Mouse (Mus musculus) testis, adult 2 months (tissue): ENCODE measurements around the gene Spint4. TPM values are rescaled to one million over a fixed set of nuclear protein-coding genes. Genes with fewer than 3 reads are reported as not detected.
"Not testable (repeated sequence)": the region's sequence is repeated elsewhere in the genome, so short reads cannot be mapped to it uniquely, and the experiment has no call there.

Experiments used
- H3K27ac ChIP-seq: fragments of 200-500 bp; 2 replicates; pipeline ENCODE4 v1.5.1; 2012; ENCODE audit warnings: low read depth, low read length; ENCODE audit not compliant: control insufficient read depth, insufficient read depth
- H3K27me3 ChIP-seq: fragments of 200-500 bp; 2 replicates; pipeline ENCODE4 v1.6.1; 2012; ENCODE audit warnings: mild to moderate bottlenecking, low read length, moderate library complexity; ENCODE audit not compliant: control insufficient read depth, insufficient read depth
- H3K36me3 ChIP-seq: fragments of 200-500 bp; 2 replicates; pipeline ENCODE4 v1.6.1; 2012; ENCODE audit warnings: mild to moderate bottlenecking, low read length; ENCODE audit not compliant: control insufficient read depth, insufficient read depth
- H3K4me1 ChIP-seq: fragments of 200-500 bp; 2 replicates; pipeline ENCODE4 v1.6.1; 2012; ENCODE audit warnings: low read length; ENCODE audit not compliant: control insufficient read depth, insufficient read depth
- H3K4me3 ChIP-seq: fragments of 200-500 bp; 2 replicates; pipeline ENCODE4 v1.5.1; 2012; ENCODE audit warnings: low read depth, mild to moderate bottlenecking, low read length, moderate library complexity, mixed read lengths; ENCODE audit not compliant: control insufficient read depth
- CTCF ChIP-seq: fragments of 200-500 bp; IDR thresholded peaks from 2 replicates; pipeline ENCODE4 v1.5.1; 2012; ENCODE audit warnings: low read depth, mild to moderate bottlenecking, inconsistent platforms, low read length, moderate library complexity; ENCODE audit not compliant: control insufficient read depth, insufficient read depth, insufficient replicate concordance
- POLR2A ChIP-seq: fragments of 200-500 bp; IDR thresholded peaks from 2 replicates; pipeline ENCODE4 v1.6.1; 2012; ENCODE audit warnings: low read depth, mild to moderate bottlenecking, inconsistent platforms, low read length, moderate library complexity; ENCODE audit not compliant: control insufficient read depth
- polyA plus RNA-seq: library from polyadenylated mRNA; depleted of rRNA; stranded (reverse); fragments of >200 nt; gene quantifications from 2 replicates; pipeline ENCODE4 v1.2.3, GENCODE M21; 2012

The Spint4 gene
- polyA plus RNA-seq, 1 experiment: not detected

GRCm38 (mm10) chr2:164704235-164704634 is 5.9 kb downstream of the Spint4 start:
- Histone ChIP-seq H3K27ac (no peak overlapping the region), H3K4me1 (peaks cover 4% of the 10 kb centered on the region), H3K4me3 (no peak overlapping the region), H3K36me3 (no peaks in the 10 kb centered on the region), H3K27me3 (no peaks in the 10 kb centered on the region)
- TF ChIP-seq POLR2A (no peak), CTCF (no peak)

GRCm38 (mm10) chr2:164705328-164705727 is 7.0 kb downstream of the Spint4 start:
- Histone ChIP-seq H3K4me3 (no peak overlapping the region), H3K27ac (no peak overlapping the region), H3K36me3 (no peaks in the 10 kb centered on the region), H3K4me1 (peaks cover 4% of the 10 kb centered on the region), H3K27me3 (no peaks in the 10 kb centered on the region)
- no peak for TF ChIP-seq CTCF
- TF ChIP-seq POLR2A: no peak

GRCm38 (mm10) chr2:164705991-164706390 is 7.7 kb downstream of the Spint4 start:
- H3K4me3 ChIP-seq: no peak overlapping the region
- H3K4me1 ChIP-seq: peaks cover 4% of the 10 kb centered on the region
- no peaks in the 10 kb centered on the region for H3K27me3 ChIP-seq
- H3K36me3 ChIP-seq: no peaks in the 10 kb centered on the region
- TF ChIP-seq CTCF (no peak), POLR2A (no peak)
- H3K27ac ChIP-seq: no peak overlapping the region

GRCm38 (mm10) chr2:164715005-164715404 is 16.7 kb downstream of the Spint4 start, which contains the start of gene Spint5:
Gene Spint5, plus strand, starts transcription at chr2:164715305.
- TF ChIP-seq POLR2A: no peak
- TF ChIP-seq CTCF: no peak

GRCm38 (mm10) chr2:164716194-164716786 is 18.0 kb downstream of the Spint4 start:
- H3K27me3 ChIP-seq, H3K4me1 ChIP-seq, H3K36me3 ChIP-seq: not testable (repeated sequence)
- Histone ChIP-seq H3K27ac (peak overlapping the region; percentile 53; the same call in 1 of the 2 replicates), H3K4me3 (peak overlapping the region; percentile 62)

More at GRCm38 (mm10) chr2:164715005-164715404, 16.7 kb downstream of the Spint4 start, which contains the start of gene Spint5:
- peak within 1 kb of the TSS; percentile 53; the same call in 1 of the 2 replicates for H3K27ac ChIP-seq
- H3K36me3 ChIP-seq: no peaks in the 10 kb centered on the region
- peaks cover 4% of the 10 kb centered on the region for H3K4me1 ChIP-seq
- no peaks in the 10 kb centered on the region for H3K27me3 ChIP-seq
- peak within 1 kb of the TSS; percentile 62 for H3K4me3 ChIP-seq

- H3K27me3 ChIP-seq: no peaks in the 10 kb centered on the region
- no peak overlapping the region for H3K27ac ChIP-seq
- TF ChIP-seq POLR2A (no peak), CTCF (no peak)
- no peaks in the 10 kb centered on the region for H3K36me3 ChIP-seq
- H3K4me1 ChIP-seq: no peaks in the 10 kb centered on the region
- no peak overlapping the region for H3K4me3 ChIP-seq
Measured at GRCm38 (mm10) chr2:164723276-164723675, 25.0 kb downstream of the Spint4 start.

- Histone ChIP-seq H3K4me3 (no peak overlapping the region), H3K4me1 (no peaks in the 10 kb centered on the region), H3K27me3 (no peaks in the 10 kb centered on the region), H3K27ac (no peak overlapping the region), H3K36me3 (no peaks in the 10 kb centered on the region)
- TF ChIP-seq POLR2A (no peak), CTCF (peak; percentile 48; the same call in 1 of the 2 replicates)
Measured at GRCm38 (mm10) chr2:164725895-164726619, 27.8 kb downstream of the Spint4 start.
